Mouse (Mus musculus) intestine, postnatal 0 days (tissue): ENCODE data around the gene Nr0b2. TPM values are rescaled to one million over a fixed set of nuclear protein-coding genes. Genes with fewer than 3 reads are reported as not detected.

Experiments used
- ATAC-seq: fragments of 200-750 bp; cut with Nextera tagmentation; 2 replicates; pipeline ENCODE4 v1.8.0; 2017; ENCODE audit warnings: mild to moderate bottlenecking, moderate TSS enrichment, moderate library complexity
- H3K27ac ChIP-seq: fragments of 300-500 bp; sonication (generic); 2 replicates; pipeline ENCODE4 v1.5.1; 2014; ENCODE audit warnings: mild to moderate bottlenecking, low read depth, low read length, moderate library complexity
- H3K27me3 ChIP-seq: fragments of 300-500 bp; sonication (generic); replicated peaks from 2 replicates; pipeline ENCODE4 v1.6.1; 2014; ENCODE audit warnings: low read length, mixed read lengths; ENCODE audit not compliant: control insufficient read depth, insufficient read depth
- H3K36me3 ChIP-seq: fragments of 300-500 bp; sonication (generic); 2 replicates; pipeline ENCODE4 v1.6.1; 2014; ENCODE audit warnings: mild to moderate bottlenecking, moderate library complexity; ENCODE audit not compliant: control insufficient read depth, insufficient read depth
- H3K4me1 ChIP-seq: fragments of 300-500 bp; sonication (generic); replicated peaks from 2 replicates; pipeline ENCODE4 v1.6.1; 2014; ENCODE audit warnings: antibody characterized with exemption, low read length, mixed read lengths; ENCODE audit not compliant: control insufficient read depth, insufficient read depth
- H3K4me2 ChIP-seq: fragments of 300-500 bp; sonication (generic); replicated peaks from 2 replicates; pipeline ENCODE4 v1.6.1; 2014; ENCODE audit warnings: low read depth, mild to moderate bottlenecking, moderate library complexity
- H3K4me3 ChIP-seq: fragments of 300-500 bp; sonication (generic); 2 replicates; pipeline ENCODE4 v1.5.1; 2014; ENCODE audit warnings: low read depth, low read length
- H3K9ac ChIP-seq: fragments of 300-500 bp; sonication (generic); 2 replicates; pipeline ENCODE4 v1.6.1; 2014; ENCODE audit warnings: mild to moderate bottlenecking, low read depth, low read length
- H3K9me3 ChIP-seq: fragments of 300-500 bp; sonication (generic); 2 replicates; pipeline ENCODE4 v1.6.1; 2016; ENCODE audit warnings: mixed run types; ENCODE audit not compliant: control insufficient read depth
- CTCF ChIP-seq: sonication (generic); IDR thresholded peaks from 2 replicates; pipeline ENCODE4 v1.5.1; 2016; ENCODE audit warnings: low read depth, mild to moderate bottlenecking, control low read depth, antibody characterized with exemption, moderate library complexity
- WGBS: fragments of 180-500 bp; shearing (Covaris S2); extraction: QIAGEN DNeasy Blood & Tissue Kit; methylation state at CpG from one replicate; pipeline ENCODE4 v1.1.7; 2014; 5-methylcytosine and 5-hydroxymethylcytosine counted together
- polyA plus RNA-seq: library from polyadenylated mRNA; unstranded; fragments of >200 nt; fragmentation: Nextera tagmentation; extraction: Ambion mirVana; gene quantifications from 2 replicates; pipeline ENCODE4 v1.2.1, GENCODE M21; 2015

The Nr0b2 gene
- polyA plus RNA-seq, 1 experiment from 2014 or later, result 34.8 TPM

DNA sequence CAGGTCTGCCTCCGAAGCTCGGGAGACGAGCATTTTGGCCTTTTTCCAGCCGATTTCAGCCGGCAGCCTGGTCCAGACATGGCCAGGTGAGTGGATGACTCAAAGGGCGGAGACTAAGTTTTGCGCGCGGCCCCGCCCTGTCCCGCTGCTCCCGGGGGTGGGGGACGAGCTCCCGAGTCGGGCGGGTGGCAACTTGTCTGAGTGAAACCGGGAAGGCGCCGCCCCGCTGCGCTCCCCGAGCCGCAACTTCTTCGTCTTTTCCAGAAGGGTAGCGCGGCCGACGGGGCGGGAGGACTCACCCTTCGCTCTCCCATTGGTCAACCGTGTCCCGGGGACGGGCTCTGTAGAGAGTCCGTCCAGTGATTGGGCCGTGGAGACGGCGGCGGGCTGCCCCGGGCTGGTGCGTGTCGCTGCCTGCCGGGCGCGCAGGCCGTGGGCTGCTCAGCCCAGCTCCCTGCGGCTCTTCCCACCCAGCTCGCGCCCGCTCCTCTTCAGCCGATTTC, 46.4 kb downstream of the Nr0b2 start:
- TF ChIP-seq CTCF, result no peak
- 0 out of 2 replicates have a peak, but pooled peaks cover 2% of the 10 kb centered on the region for H3K4me1 ChIP-seq
- under 1% methylated on average over 50 of the region's 50 CpGs for WGBS
- H3K27ac ChIP-seq, result peak overlapping the region; percentile 97
- no peaks in the 10 kb centered on the region for H3K9me3 ChIP-seq
- peak overlapping the region; percentile 40 for H3K4me3 ChIP-seq
- H3K36me3 ChIP-seq, result peaks cover 8% of the 10 kb centered on the region; the same call in 1 of the 2 replicates
- peak; percentile 85 for ATAC-seq
- peak overlapping the region; percentile 82 for H3K4me2 ChIP-seq
- no peaks in the 10 kb centered on the region for H3K27me3 ChIP-seq
- H3K9ac ChIP-seq, result peak overlapping the region; percentile 57

DNA sequence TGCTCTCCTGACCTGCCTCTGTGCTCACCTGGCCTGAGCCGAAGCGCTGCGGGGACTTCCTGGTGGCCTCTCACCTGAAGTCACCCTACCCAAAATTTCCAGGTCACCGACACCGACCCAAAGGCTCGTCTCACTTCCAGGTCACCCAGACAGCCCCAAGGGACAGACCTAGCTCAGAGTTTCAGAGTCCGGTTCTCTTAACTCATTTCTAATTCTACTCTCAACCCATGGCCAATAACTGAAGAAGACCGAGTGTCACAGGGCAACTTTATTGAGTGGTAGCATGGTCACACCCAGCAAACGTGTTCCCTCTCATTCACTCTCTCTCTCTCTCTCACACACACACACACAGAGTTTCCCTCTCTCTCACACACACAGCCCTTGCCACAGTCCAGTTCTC, 47.1 kb downstream of the Nr0b2 start:
- H3K27me3 ChIP-seq, result no peaks in the 10 kb centered on the region
- no peaks in the 10 kb centered on the region for H3K9me3 ChIP-seq
- peak overlapping the region; percentile 40 for H3K4me3 ChIP-seq
- H3K9ac ChIP-seq, result peak overlapping the region; percentile 57
- peaks cover 6% of the 10 kb centered on the region; the same call in 1 of the 2 replicates for H3K36me3 ChIP-seq
- peak overlapping the region; percentile 97 for H3K27ac ChIP-seq
- no peak for TF ChIP-seq CTCF
- ATAC-seq, result no peak
- 9% methylated on average over 9 of the region's 9 CpGs for WGBS
- peak overlapping the region; percentile 82 for H3K4me2 ChIP-seq
- H3K4me1 ChIP-seq, result 0 out of 2 replicates have a peak, but pooled peaks cover 2% of the 10 kb centered on the region

DNA sequence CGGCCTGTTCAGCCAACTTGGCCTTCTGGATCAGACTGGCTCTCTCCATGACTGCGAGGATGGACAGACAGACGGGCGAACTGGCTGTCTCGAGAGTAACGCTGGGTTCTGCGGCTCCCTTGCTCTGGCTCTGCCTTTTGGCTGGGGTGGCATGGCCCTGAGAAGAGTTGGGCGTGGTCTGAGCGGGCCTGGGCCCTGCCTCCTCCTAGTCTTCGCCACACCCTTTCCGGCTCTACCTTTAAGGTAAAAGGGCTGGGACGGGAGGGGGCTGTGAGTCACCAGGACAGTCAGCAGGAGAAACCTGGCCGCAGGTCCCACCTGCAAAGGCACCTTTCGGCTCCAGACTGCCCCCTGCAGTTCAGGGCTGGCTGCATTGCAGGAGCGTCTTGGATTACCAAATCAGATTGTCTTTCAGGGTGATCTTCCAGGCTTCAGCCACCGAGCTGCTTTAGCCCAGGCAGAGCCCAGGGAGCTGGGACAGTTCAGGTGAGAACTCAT, 48.6 kb downstream of the Nr0b2 start, which contains the start of gene Sfn:
Gene Sfn (minus strand): TSS at position 448 of the 498 bp plus-strand sequence.
- Histone ChIP-seq H3K4me2 (peak within 1 kb of the TSS; percentile 82), H3K27ac (peak within 1 kb of the TSS; percentile 64; the same call in 1 of the 2 replicates), H3K4me3 (peak within 1 kb of the TSS; percentile 40), H3K36me3 (peaks cover 14% of the 10 kb centered on the region; the same call in 1 of the 2 replicates), H3K9ac (0 out of 2 replicates have a peak within 1 kb of the TSS, but pooled peaks have one; percentile 26), H3K27me3 (no peaks in the 10 kb centered on the region), H3K4me1 (0 out of 2 replicates have a peak, but pooled peaks cover 2% of the 10 kb centered on the region), H3K9me3 (no peaks in the 10 kb centered on the region)
- TF ChIP-seq CTCF, result peak; percentile 86
- peak; percentile 74 for ATAC-seq
- WGBS, result 4% methylated on average over 16 of the region's 16 CpGs

GRCm38 (mm10) chr4:133603056-133603455, 49.9 kb downstream of the Nr0b2 start:
- TF ChIP-seq CTCF, result no peak
- WGBS, result 90% methylated on average over 5 of the region's 5 CpGs
- no peaks in the 10 kb centered on the region for H3K9me3 ChIP-seq
- H3K4me2 ChIP-seq, result no peak overlapping the region
- no peak overlapping the region for H3K27ac ChIP-seq
- no peak overlapping the region for H3K4me3 ChIP-seq
- no peaks in the 10 kb centered on the region for H3K27me3 ChIP-seq
- H3K36me3 ChIP-seq, result peaks cover 19% of the 10 kb centered on the region; the same call in 1 of the 2 replicates
- H3K9ac ChIP-seq, result no peak overlapping the region
- no peak for ATAC-seq
- H3K4me1 ChIP-seq, result 0 out of 2 replicates have a peak, but pooled peaks cover 2% of the 10 kb centered on the region

- TF ChIP-seq CTCF, result no peak
- Histone ChIP-seq H3K9me3 (no peaks in the 10 kb centered on the region), H3K9ac (no peak overlapping the region), H3K36me3 (peaks cover 21% of the 10 kb centered on the region; the same call in 1 of the 2 replicates), H3K27me3 (no peaks in the 10 kb centered on the region), H3K4me3 (no peak overlapping the region), H3K4me2 (no peak overlapping the region), H3K27ac (no peak overlapping the region), H3K4me1 (0 out of 2 replicates have a peak, but pooled peaks cover 1% of the 10 kb centered on the region)
- ATAC-seq, result no peak
- 87% methylated on average over 7 of the region's 7 CpGs for WGBS
Measured at GRCm38 (mm10) chr4:133604175-133604574, 51.0 kb downstream of the Nr0b2 start.

GRCm38 (mm10) chr4:133604856-133605255, 51.7 kb downstream of the Nr0b2 start:
- H3K36me3 ChIP-seq, result peaks cover 26% of the 10 kb centered on the region; the same call in 1 of the 2 replicates
- H3K4me2 ChIP-seq, result no peak overlapping the region
- no peaks in the 10 kb centered on the region for H3K9me3 ChIP-seq
- no peak overlapping the region for H3K4me3 ChIP-seq
- no peak for TF ChIP-seq CTCF
- no peaks in the 10 kb centered on the region for H3K27me3 ChIP-seq
- no peak for ATAC-seq
- H3K27ac ChIP-seq, result no peak overlapping the region
- no peak overlapping the region for H3K9ac ChIP-seq
- 78% methylated on average over 6 of the region's 6 CpGs for WGBS
- H3K4me1 ChIP-seq, result no peaks in the 10 kb centered on the region
